In the genomic region with DNA sequence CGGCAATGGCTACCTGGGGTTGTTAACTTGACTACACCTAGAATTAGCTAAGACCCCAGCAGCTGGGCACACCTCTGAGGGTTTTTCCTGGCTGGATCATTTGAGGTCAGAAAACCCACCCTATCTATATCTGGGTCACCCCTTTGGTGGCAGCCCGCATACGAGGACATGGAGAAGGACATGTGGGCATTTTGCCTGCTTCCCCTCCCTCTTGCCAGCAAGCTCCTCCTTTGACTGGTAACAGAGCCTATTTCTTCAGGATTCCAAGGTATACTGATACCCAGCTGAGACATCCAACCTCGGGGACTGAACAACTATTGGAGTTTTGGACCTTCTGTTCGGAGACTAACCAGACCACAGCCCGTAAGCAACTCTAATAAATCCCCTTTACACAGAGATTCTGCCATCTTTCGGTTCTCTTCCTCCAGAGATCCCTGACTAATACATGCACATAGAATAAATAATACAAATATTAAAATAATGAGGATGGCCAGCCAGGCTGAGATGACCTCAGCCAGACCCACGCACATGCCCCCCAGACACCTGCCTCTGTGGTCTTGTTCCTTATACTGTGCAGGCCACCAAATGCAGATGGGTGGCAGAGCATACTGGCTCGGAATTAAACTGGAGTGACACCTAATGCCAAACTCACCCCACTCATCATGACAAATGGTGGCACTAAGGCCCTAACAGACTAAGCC, we compare ENCODE assay signal across 16 mouse cellular contexts. TPM values are rescaled to one million over a fixed set of nuclear protein-coding genes. Genes with fewer than 3 reads are reported as not detected.
DNase-seq lines count a peak whose midpoint lies in the region; ATAC-seq and TF ChIP-seq lines count a peak whose summit lies in the region.
"Had no signal": no experiment of that assay in that cellular context is flagged by ENCODE, and none has a peak within 500 bp of the region (broad histone marks: within the 10 kb centered on the region; RNA-seq: fewer than 3 reads in every experiment).

No protein-coding gene starts in this region.

- no peak for DNase-seq in cerebellum, adult 2 months
- DNase-seq in cerebellum, adult 18-20 months: no peak
- no peak for DNase-seq in kidney, postnatal 0 days (ENCODE audit: low spot score)
- DNase-seq in kidney, adult 2 months: no peak
- DNase-seq in embryonic facial prominence, embryonic 10.5 days (ENCODE audit: low spot score): no peak
- DNase-seq: kidney, adult 11 months; lung, adult 2 months; right cerebral cortex, adult 18-20 months; spleen, adult 18-20 months; thymus, postnatal 14 days had no signal

- 0 out of 2 replicates have a peak overlapping the region, but pooled peaks have one; percentile 5 for H3K27ac ChIP-seq in cerebellum, adult 2 months (ENCODE audit: insufficient read depth, low read length)
- peak overlapping the region; percentile 70 for H3K27ac ChIP-seq in heart, embryonic 15.5 days
- no peak overlapping the region for H3K27ac ChIP-seq in heart, embryonic 12.5 days (ENCODE audit: poor library complexity, severe bottlenecking)
- H3K27ac ChIP-seq in kidney, postnatal 0 days: peak overlapping the region; percentile 88; the same call in 1 of the 2 replicates
- H3K27ac ChIP-seq in kidney, adult 2 months (ENCODE audit: insufficient read depth, low read depth, low read length): no peak overlapping the region
- peak overlapping the region; percentile 44; the same call in 1 of the 2 replicates for H3K27ac ChIP-seq in embryonic facial prominence, embryonic 10.5 days (replicated peaks)
- H3K27ac ChIP-seq: embryonic facial prominence, embryonic 12.5 days; midbrain, embryonic 15.5 days had no signal

- no peaks in the 10 kb centered on the region for H3K9me3 ChIP-seq in heart, embryonic 15.5 days (replicated peaks)
- H3K9me3 ChIP-seq in heart, embryonic 12.5 days (replicated peaks): no peaks in the 10 kb centered on the region
- no peaks in the 10 kb centered on the region for H3K9me3 ChIP-seq in kidney, postnatal 0 days (replicated peaks; ENCODE audit: low read length)
- H3K9me3 ChIP-seq in embryonic facial prominence, embryonic 10.5 days: peaks cover 2% of the 10 kb centered on the region; the same call in 1 of the 2 replicates
- H3K9me3 ChIP-seq: embryonic facial prominence, embryonic 12.5 days had no signal

- no peak overlapping the region for H3K9ac ChIP-seq in heart, embryonic 15.5 days
- no peak overlapping the region for H3K9ac ChIP-seq in heart, embryonic 12.5 days
- H3K9ac ChIP-seq in kidney, postnatal 0 days (ENCODE audit: low read depth, low read length): 0 out of 2 replicates have a peak overlapping the region, but pooled peaks have one; percentile 18
- H3K9ac ChIP-seq: embryonic facial prominence, embryonic 12.5 days; midbrain, embryonic 15.5 days had no signal

- no peak for TF ChIP-seq CTCF in cerebellum, adult 2 months (IDR thresholded peaks at IDR 0.05; ENCODE audit: borderline replicate concordance, insufficient read depth, low read depth, low read length)
- TF ChIP-seq CTCF in kidney, postnatal 0 days (IDR thresholded peaks at IDR 0.05; ENCODE audit: low read depth): no peak
- TF ChIP-seq CTCF in kidney, adult 2 months (conservative IDR thresholded peaks at IDR 0.05; ENCODE audit: insufficient read depth, insufficient read length, low read depth, low read length): no peak

- no peak for TF ChIP-seq POLR2A in cerebellum, adult 2 months (IDR thresholded peaks at IDR 0.05; ENCODE audit: borderline replicate concordance, insufficient read depth, low read length)
- TF ChIP-seq POLR2A in kidney, adult 2 months (IDR thresholded peaks at IDR 0.05; ENCODE audit: low read depth, low read length): no peak

- peaks cover 27% of the 10 kb centered on the region for H3K4me1 ChIP-seq in cerebellum, adult 2 months (ENCODE audit: control insufficient read depth, insufficient read depth, low read length)
- peaks cover 72% of the 10 kb centered on the region for H3K4me1 ChIP-seq in heart, embryonic 15.5 days (replicated peaks)
- peaks cover 75% of the 10 kb centered on the region for H3K4me1 ChIP-seq in heart, embryonic 12.5 days (replicated peaks)
- peaks cover 51% of the 10 kb centered on the region for H3K4me1 ChIP-seq in kidney, postnatal 0 days (replicated peaks; ENCODE audit: insufficient read depth, low read length)
- H3K4me1 ChIP-seq in kidney, adult 2 months (ENCODE audit: control insufficient read depth, insufficient read depth, low read length): peaks cover 37% of the 10 kb centered on the region
- H3K4me1 ChIP-seq in embryonic facial prominence, embryonic 10.5 days: peaks cover 87% of the 10 kb centered on the region
- H3K4me1 ChIP-seq: midbrain, embryonic 15.5 days had no signal

- WGBS in cerebellum, adult 2 months: 55% methylated on average over 9 of the region's 9 CpGs
- 74% methylated on average over 9 of the region's 9 CpGs for WGBS in heart, embryonic 15.5 days
- WGBS in heart, embryonic 12.5 days: 79% methylated on average over 9 of the region's 9 CpGs
- 65% methylated on average over 9 of the region's 9 CpGs for WGBS in kidney, postnatal 0 days
- 71% methylated on average over 9 of the region's 9 CpGs for WGBS in kidney, adult 2 months
- WGBS in embryonic facial prominence, embryonic 10.5 days: 84% methylated on average over 9 of the region's 9 CpGs

- ATAC-seq in heart, embryonic 15.5 days (replicated peaks; ENCODE audit: insufficient number of reproducible peaks, insufficient read depth, low FRiP score, low read depth): no peak
- ATAC-seq in heart, embryonic 12.5 days (ENCODE audit: insufficient number of reproducible peaks, low FRiP score): no peak
- ATAC-seq in kidney, postnatal 0 days (replicated peaks; ENCODE audit: low FRiP score, low read depth): no peak
- ATAC-seq in megakaryocyte progenitor cell, adult 5-6 weeks (replicated peaks; ENCODE audit: poor library complexity): no peak
- ATAC-seq: midbrain, embryonic 15.5 days had no signal

- no peak overlapping the region for H3K4me3 ChIP-seq in cerebellum, adult 2 months (replicated peaks; ENCODE audit: insufficient read depth, low read depth, low read length)
- no peak overlapping the region for H3K4me3 ChIP-seq in heart, embryonic 15.5 days
- no peak overlapping the region for H3K4me3 ChIP-seq in heart, embryonic 12.5 days
- H3K4me3 ChIP-seq in kidney, postnatal 0 days (replicated peaks; ENCODE audit: low read depth, low read length): no peak overlapping the region
- H3K4me3 ChIP-seq in kidney, adult 2 months (ENCODE audit: insufficient read depth, low read depth, low read length): no peak overlapping the region
- H3K4me3 ChIP-seq in embryonic facial prominence, embryonic 10.5 days: no peak overlapping the region
- H3K4me3 ChIP-seq: embryonic facial prominence, embryonic 12.5 days; midbrain, embryonic 15.5 days had no signal

- no peaks in the 10 kb centered on the region for H3K36me3 ChIP-seq in heart, embryonic 15.5 days
- H3K36me3 ChIP-seq in heart, embryonic 12.5 days: no peaks in the 10 kb centered on the region
- no peaks in the 10 kb centered on the region for H3K36me3 ChIP-seq in kidney, postnatal 0 days (ENCODE audit: insufficient read depth, low read length)
- H3K36me3 ChIP-seq in kidney, adult 2 months (ENCODE audit: control insufficient read depth, insufficient read depth, low read length): no peaks in the 10 kb centered on the region
- 0 out of 2 replicates have a peak, but pooled peaks cover 6% of the 10 kb centered on the region for H3K36me3 ChIP-seq in embryonic facial prominence, embryonic 10.5 days (replicated peaks)
- H3K36me3 ChIP-seq: embryonic facial prominence, embryonic 12.5 days; midbrain, embryonic 15.5 days had no signal

- H3K4me2 ChIP-seq in heart, embryonic 15.5 days: no peak overlapping the region
- H3K4me2 ChIP-seq in heart, embryonic 12.5 days: no peak overlapping the region
- H3K4me2 ChIP-seq in kidney, postnatal 0 days (ENCODE audit: low read length): 0 out of 2 replicates have a peak overlapping the region, but pooled peaks have one; percentile 5
- H3K4me2 ChIP-seq: embryonic facial prominence, embryonic 12.5 days; midbrain, embryonic 15.5 days had no signal

- H3K27me3 ChIP-seq in cerebellum, adult 2 months (ENCODE audit: control insufficient read depth, insufficient read depth, low read length): no peaks in the 10 kb centered on the region
- no peaks in the 10 kb centered on the region for H3K27me3 ChIP-seq in heart, embryonic 15.5 days
- H3K27me3 ChIP-seq in heart, embryonic 12.5 days (replicated peaks): no peaks in the 10 kb centered on the region
- no peaks in the 10 kb centered on the region for H3K27me3 ChIP-seq in kidney, postnatal 0 days (ENCODE audit: insufficient read depth, low read length)
- no peaks in the 10 kb centered on the region for H3K27me3 ChIP-seq in kidney, adult 2 months (replicated peaks; ENCODE audit: control insufficient read depth, insufficient read depth, low read length)
- no peaks in the 10 kb centered on the region for H3K27me3 ChIP-seq in embryonic facial prominence, embryonic 10.5 days (replicated peaks; ENCODE audit: low read depth, poor library complexity, severe bottlenecking)
- H3K27me3 ChIP-seq: embryonic facial prominence, embryonic 12.5 days; midbrain, embryonic 15.5 days had no signal

RNA-seq across cellular contexts. Expression of gene Pald1, which starts 11.3 kb away (rescaled TPM):
- 15.5 and 15.6 TPM in 2 replicates for polyA plus RNA-seq in cerebellum, adult 2 months (2012; rRNA removed)
- 21.8 and 25.9 TPM in 2 replicates for polyA plus RNA-seq in heart, embryonic 15.5 days (2015; fragmentation: Nextera tagmentation; extraction: Ambion mirVana)
- 33.9 and 37.4 TPM in 2 replicates for polyA plus RNA-seq in heart, embryonic 12.5 days (2016; fragmentation: Nextera tagmentation; extraction: Ambion mirVana)
- 20.2 and 24.8 TPM in 2 replicates for polyA plus RNA-seq in kidney, postnatal 0 days (2015; fragmentation: Nextera tagmentation; extraction: Ambion mirVana)
- polyA plus RNA-seq in kidney, adult 2 months (2012; rRNA removed): 8.8 and 10.8 TPM in 2 replicates
- 29.9 and 35.3 TPM in 2 replicates for polyA plus RNA-seq in embryonic facial prominence, embryonic 10.5 days (2016; fragmentation: Nextera tagmentation; extraction: Ambion mirVana)
- total RNA-seq in megakaryocyte progenitor cell, adult 5-6 weeks (2015): not detected in 2 replicates
- not detected in 2 replicates for total RNA-seq in megakaryocyte progenitor cell, adult 5-6 weeks (2017)
- total RNA-seq: neutrophil, adult 5-6 weeks had no signal

RNA-seq across cellular contexts. Expression of gene Nodal, which starts 45.7 kb away (rescaled TPM):
- polyA plus RNA-seq in cerebellum, adult 2 months (2012; rRNA removed): 0.68 and 0.97 TPM in 2 replicates
- 0.09 TPM in 2 replicates for polyA plus RNA-seq in heart, embryonic 15.5 days (2015; fragmentation: Nextera tagmentation; extraction: Ambion mirVana)
- polyA plus RNA-seq in heart, embryonic 12.5 days (2016; fragmentation: Nextera tagmentation; extraction: Ambion mirVana): not detected in 2 replicates
- polyA plus RNA-seq in kidney, postnatal 0 days (2015; fragmentation: Nextera tagmentation; extraction: Ambion mirVana): 0.36 and 0.45 TPM in 2 replicates
- 0.06 and 0.12 TPM in 2 replicates for polyA plus RNA-seq in kidney, adult 2 months (2012; rRNA removed)
- polyA plus RNA-seq in embryonic facial prominence, embryonic 10.5 days (2016; fragmentation: Nextera tagmentation; extraction: Ambion mirVana): 0.16 TPM in 1 of 2 replicates, not detected in the other
- total RNA-seq in megakaryocyte progenitor cell, adult 5-6 weeks (2015): not detected in 2 replicates
- not detected in 2 replicates for total RNA-seq in megakaryocyte progenitor cell, adult 5-6 weeks (2017)
- total RNA-seq: neutrophil, adult 5-6 weeks had no signal

Comparison
In these comparisons a context has a peak if more than half of its experiments do, and no peak if none do; other contexts are left out.
1. H3K27ac ChIP-seq: peak in cerebellum, adult 2 months (single experiment), heart, embryonic 15.5 days (single experiment), kidney, postnatal 0 days (single experiment) and embryonic facial prominence, embryonic 10.5 days (single experiment); none in heart, embryonic 12.5 days (single experiment) and kidney, adult 2 months (single experiment).